Mouse (Mus musculus): ENCODE data around the gene Plekha4.

Gene Plekha4

DNA sequence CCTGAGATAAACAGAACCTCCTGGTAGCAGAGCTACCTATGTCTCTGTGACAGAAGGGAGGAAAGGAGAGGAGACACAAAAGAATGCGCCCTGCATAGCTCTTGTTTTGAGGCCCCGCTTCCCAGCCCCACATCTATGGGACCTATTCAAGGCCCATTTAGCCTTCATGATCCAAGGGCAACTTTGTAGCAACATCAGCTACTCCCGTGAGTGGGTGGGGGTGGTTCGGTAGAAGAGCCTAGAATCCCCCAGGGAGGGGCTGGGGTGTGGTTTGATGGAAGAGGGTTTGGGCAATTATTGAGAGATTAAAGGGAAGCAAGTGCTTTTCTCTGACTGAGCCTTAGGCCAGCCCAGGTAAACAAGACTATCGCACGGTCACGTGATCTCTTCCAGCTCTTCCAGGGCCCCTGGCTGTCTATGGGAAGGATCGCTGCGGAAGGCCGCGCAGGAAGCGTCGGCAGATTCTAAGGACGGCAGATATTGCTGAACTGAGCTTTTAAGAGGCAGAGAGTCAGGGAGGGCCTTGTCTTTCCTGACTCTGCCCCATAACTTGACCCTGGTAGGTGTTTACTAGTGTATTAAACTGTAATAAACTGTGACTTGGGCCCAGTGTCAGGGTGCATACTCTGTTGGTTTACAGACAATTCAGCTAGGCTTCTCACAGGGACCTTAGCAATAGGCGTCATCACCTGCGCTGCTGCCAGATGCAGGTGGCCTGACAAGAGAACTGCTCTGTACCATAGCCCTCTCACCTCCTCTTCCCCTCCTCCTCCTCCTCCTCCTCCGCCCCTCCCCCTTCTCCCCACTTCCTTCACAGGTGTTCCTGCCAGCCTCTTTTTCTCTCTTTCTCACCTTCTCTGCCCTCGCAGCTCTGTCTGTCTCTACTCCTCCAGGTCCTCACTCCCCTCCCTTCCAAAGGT, 73.1 kb downstream of the Plekha4 start:
- in situ Hi-C loops (cut with MboI, MseI), result loop anchor here (10.0 kb wide), 1 partner anchor 1196 kb away; the partner anchor contains the start of genes Gtf2h1 and Hps5
